Mouse (Mus musculus): Measurements from ENCODE around the gene Baiap2.

Gene Baiap2

GRCm38 (mm10) chr11:120011761-120012560, 69.4 kb downstream of the Baiap2 start:
- DNase-seq (ENCODE audit: low spot score in 2 of 2): no peak

- DNase-seq (ENCODE audit: low spot score in 2 of 2): no peak
Observed at GRCm38 (mm10) chr11:120012702-120013101, 70.1 kb downstream of the Baiap2 start.

- peak; percentile 75 to 80 for DNase-seq (ENCODE audit: low spot score in 2 of 2)
Observed at GRCm38 (mm10) chr11:120013174-120013711, 70.7 kb downstream of the Baiap2 start.

GRCm38 (mm10) chr11:120014758-120015157, 72.2 kb downstream of the Baiap2 start:
- DNase-seq (ENCODE audit: low spot score in 2 of 2): no peak

- no peak for DNase-seq (ENCODE audit: low spot score in 2 of 2)
Observed at GRCm38 (mm10) chr11:120017011-120017410, 74.4 kb downstream of the Baiap2 start.

GRCm38 (mm10) chr11:120019542-120020440, 77.2 kb downstream of the Baiap2 start:
- no peak for DNase-seq (ENCODE audit: low spot score in 2 of 2)

- no peak for DNase-seq (ENCODE audit: low spot score in 2 of 2)
Observed at GRCm38 (mm10) chr11:120021367-120021766, 78.8 kb downstream of the Baiap2 start.

GRCm38 (mm10) chr11:120022216-120022615, 79.7 kb downstream of the Baiap2 start:
- DNase-seq (ENCODE audit: low spot score in 2 of 2): no peak

- DNase-seq (ENCODE audit: low spot score in 2 of 2): no peak
Observed at GRCm38 (mm10) chr11:120022841-120023240, 80.3 kb downstream of the Baiap2 start.

GRCm38 (mm10) chr11:120026941-120027340, 84.4 kb downstream of the Baiap2 start:
- no peak for DNase-seq (ENCODE audit: low spot score in 2 of 2)

- no peak for DNase-seq (ENCODE audit: low spot score in 2 of 2)
Observed at GRCm38 (mm10) chr11:120028319-120029092, 85.9 kb downstream of the Baiap2 start.

- DNase-seq (ENCODE audit: low spot score in 2 of 2): no peak
Observed at GRCm38 (mm10) chr11:120029431-120030144, 87.0 kb downstream of the Baiap2 start.

- no peak for DNase-seq (ENCODE audit: low spot score in 2 of 2)
Observed at GRCm38 (mm10) chr11:120030145-120030901, 87.8 kb downstream of the Baiap2 start.

GRCm38 (mm10) chr11:120032052-120032451, 89.5 kb downstream of the Baiap2 start:
- DNase-seq (ENCODE audit: low spot score in 2 of 2): no peak

- DNase-seq (ENCODE audit: low spot score in 2 of 2): no peak
Observed at GRCm38 (mm10) chr11:120033473-120033872, 90.9 kb downstream of the Baiap2 start.

- DNase-seq (ENCODE audit: low spot score in 2 of 2): no peak
Observed at GRCm38 (mm10) chr11:120034306-120034705, 91.7 kb downstream of the Baiap2 start.

GRCm38 (mm10) chr11:120034762-120035161, 92.2 kb downstream of the Baiap2 start:
- no peak for DNase-seq (ENCODE audit: low spot score in 2 of 2)

- no peak for DNase-seq (ENCODE audit: low spot score in 2 of 2)
Observed at GRCm38 (mm10) chr11:120039581-120039980, 97.0 kb downstream of the Baiap2 start.

GRCm38 (mm10) chr11:120040440-120040839, 97.9 kb downstream of the Baiap2 start:
- no peak for DNase-seq (ENCODE audit: low spot score in 2 of 2)
